Comparison of ENCODE assay signal across 27 mouse cellular contexts in the genomic region with DNA sequence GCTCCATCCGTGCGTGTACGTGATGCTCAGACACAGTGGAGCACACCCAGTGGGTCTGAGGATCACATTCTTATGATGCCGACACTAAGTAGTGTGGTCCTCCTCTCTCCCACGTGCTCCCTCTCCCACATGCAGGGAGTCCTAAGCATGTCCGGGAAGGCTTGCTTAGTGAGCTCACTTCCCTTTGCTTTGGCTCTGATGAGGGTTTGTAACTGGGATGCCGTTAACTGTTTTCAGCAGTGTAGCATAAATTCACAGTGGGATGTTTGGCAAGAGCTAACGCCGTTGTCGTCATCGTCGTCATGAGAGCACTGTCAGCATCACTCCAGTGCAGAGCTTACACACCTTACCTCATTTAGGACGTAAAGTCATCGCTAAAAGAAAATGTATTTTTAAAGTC.
DNase-seq lines count a peak whose midpoint lies in the region; ATAC-seq and TF ChIP-seq lines count a peak whose summit lies in the region.
"Had no signal": no experiment of that assay in that cellular context is flagged by ENCODE, and none has a peak within 500 bp of the region (broad histone marks: within the 10 kb centered on the region; RNA-seq: fewer than 3 reads in every experiment).

No protein-coding gene starts in this region.

- H3K36me3 ChIP-seq in thymus, adult 2 months (ENCODE audit: control insufficient read depth, insufficient read depth, low read length) = no peaks in the 10 kb centered on the region

- intact Hi-C loops in left cerebral cortex, postnatal 10 days (cut with DNase I) = no loop called here

- H3K4me1 ChIP-seq in thymus, adult 2 months (replicated peaks; ENCODE audit: control insufficient read depth, insufficient read depth, low read length) = peaks cover 29% of the 10 kb centered on the region
- H3K4me1 ChIP-seq in cerebellum, adult 2 months (ENCODE audit: control insufficient read depth, insufficient read depth, low read length) = no peaks in the 10 kb centered on the region
- H3K4me1 ChIP-seq: embryonic facial prominence, embryonic 15.5 days; forebrain, embryonic 12.5 days; hindbrain, embryonic 10.5 days; hindbrain, embryonic 15.5 days; limb, embryonic 13.5 days; midbrain, embryonic 12.5 days; neural tube, embryonic 13.5 days had no signal

- 78% methylated on average over 14 of the region's 14 CpGs for WGBS in thymus, adult 2 months
- 62% methylated on average over 14 of the region's 14 CpGs for WGBS in cerebellum, adult 2 months

- no peak for DNase-seq in frontal cortex, adult 2 months (ENCODE audit: extremely low spot score in 1 of 2, low spot score in 1 of 2)
- no peak for DNase-seq in thymus, adult 2 months
- no peak for DNase-seq in thymus, postnatal 10 days (ENCODE audit: low spot score in 2 of 2)
- DNase-seq in cerebellum, adult 2 months = no peak
- no peak for DNase-seq in left cerebral cortex, postnatal 10 days (ENCODE audit: extremely low spot score in 1 of 2, low spot score in 2 of 2)
- DNase-seq: adrenal gland, postnatal 14 days; cerebellum, adult 11-12 months; cerebellum, postnatal 14 days; gastrocnemius, adult 2 months; gastrocnemius, postnatal 36 days; heart, postnatal 10 days; kidney, adult 11 months; kidney, postnatal 14 days; lung, embryonic 14.5 days; lung, postnatal 14 days had no signal

- no peak for TF ChIP-seq POLR2A in thymus, adult 2 months (IDR thresholded peaks at IDR 0.05; ENCODE audit: control insufficient read depth, extremely low read depth, insufficient read depth, low read length, poor library complexity)
- TF ChIP-seq POLR2A in cerebellum, adult 2 months (IDR thresholded peaks at IDR 0.05; ENCODE audit: borderline replicate concordance, insufficient read depth, low read length) = no peak

- peak overlapping the region; percentile 29 for H3K4me3 ChIP-seq in thymus, adult 2 months (ENCODE audit: control insufficient read depth, insufficient read depth, low read length)
- H3K4me3 ChIP-seq in cerebellum, adult 2 months (replicated peaks; ENCODE audit: insufficient read depth, low read depth, low read length) = no peak overlapping the region
- H3K4me3 ChIP-seq: embryonic facial prominence, embryonic 10.5 days; embryonic facial prominence, embryonic 15.5 days; forebrain, embryonic 12.5 days; gastrocnemius, adult 2 months; heart, embryonic 13.5 days; hindbrain, embryonic 10.5 days; hindbrain, embryonic 15.5 days; limb, embryonic 13.5 days; midbrain, embryonic 12.5 days; neural tube, embryonic 13.5 days had no signal

- ATAC-seq in frontal cortex, adult (ENCODE audit: low TSS enrichment) = peak; percentile 81
- peak; percentile 59 for ATAC-seq in megakaryocyte progenitor cell, adult 5-6 weeks (replicated peaks; ENCODE audit: poor library complexity)

- H3K27me3 ChIP-seq in thymus, adult 2 months (ENCODE audit: control insufficient read depth, insufficient read depth, low read length) = no peaks in the 10 kb centered on the region
- H3K27me3 ChIP-seq in cerebellum, adult 2 months (ENCODE audit: control insufficient read depth, insufficient read depth, low read length) = no peaks in the 10 kb centered on the region
- H3K27me3 ChIP-seq: embryonic facial prominence, embryonic 15.5 days; forebrain, embryonic 12.5 days; heart, embryonic 13.5 days; hindbrain, embryonic 15.5 days; limb, embryonic 13.5 days; midbrain, embryonic 12.5 days; neural tube, embryonic 13.5 days had no signal

- peak overlapping the region; percentile 74 for H3K27ac ChIP-seq in thymus, adult 2 months (ENCODE audit: control insufficient read depth, insufficient read depth, low read length)
- no peak overlapping the region for H3K27ac ChIP-seq in cerebellum, adult 2 months (ENCODE audit: insufficient read depth, low read length)
- H3K27ac ChIP-seq: embryonic facial prominence, embryonic 10.5 days; embryonic facial prominence, embryonic 15.5 days; forebrain, embryonic 12.5 days; gastrocnemius, adult 2 months; heart, embryonic 13.5 days; hindbrain, embryonic 10.5 days; hindbrain, embryonic 15.5 days; limb, embryonic 13.5 days; liver, embryonic 14.5 days; midbrain, embryonic 12.5 days; neural tube, embryonic 13.5 days had no signal

- TF ChIP-seq CTCF in thymus, adult 2 months (IDR thresholded peaks at IDR 0.05; ENCODE audit: borderline replicate concordance, control insufficient read depth, extremely low read depth, insufficient read depth, low read length, poor library complexity) = no peak
- TF ChIP-seq CTCF in cerebellum, adult 2 months (IDR thresholded peaks at IDR 0.05; ENCODE audit: borderline replicate concordance, insufficient read depth, low read depth, low read length) = no peak
